In the genomic region with DNA sequence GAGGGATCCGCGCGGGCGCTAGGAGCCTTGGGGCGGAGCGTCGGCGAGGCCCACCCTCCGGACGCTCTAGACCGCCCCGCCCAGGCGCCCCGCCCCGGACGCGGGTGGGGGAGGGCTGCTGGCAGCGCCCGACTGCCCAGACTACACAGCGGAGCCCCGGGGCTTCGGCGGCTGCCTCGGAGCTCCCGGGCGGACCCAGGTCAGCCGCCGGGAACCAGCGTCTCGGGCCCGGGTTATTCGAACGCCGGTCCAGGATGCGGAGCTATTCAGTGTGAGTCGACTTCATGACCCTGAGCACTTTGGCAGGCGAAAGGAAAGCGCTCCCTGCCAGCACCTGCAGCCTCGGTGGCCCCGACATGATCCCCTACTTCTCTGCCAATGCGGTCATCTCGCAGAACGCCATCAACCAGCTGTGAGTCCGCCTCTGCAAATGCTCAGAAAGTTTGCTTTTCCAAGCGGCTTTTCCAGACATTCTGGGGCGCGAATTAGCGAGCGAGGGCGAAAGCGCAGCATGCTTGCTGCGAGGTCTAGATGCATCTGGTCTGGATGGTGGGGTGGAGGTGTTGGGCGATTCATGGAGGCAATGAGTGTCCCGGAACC, we compare ENCODE assay signal across 8 mouse cellular contexts.
DNase-seq lines count a peak whose midpoint lies in the region; ATAC-seq and TF ChIP-seq lines count a peak whose summit lies in the region.

No protein-coding gene starts in this region.

- peak overlapping the region; percentile 79 for H3K27ac ChIP-seq in hindbrain, embryonic 10.5 days
- peak overlapping the region; percentile 84 for H3K27ac ChIP-seq in lung, postnatal 0 days (ENCODE audit: low read length)

- TF ChIP-seq EP300 in lung, postnatal 0 days (IDR thresholded peaks at IDR 0.05) = no peak

- TF ChIP-seq CTCF in lung, postnatal 0 days (IDR thresholded peaks at IDR 0.05) = no peak

- WGBS in hindbrain, embryonic 10.5 days = under 1% methylated on average over 54 of the region's 54 CpGs
- WGBS in lung, postnatal 0 days = 0% methylated on average over 45 of the region's 54 CpGs

- peaks cover 21% of the 10 kb centered on the region for H3K4me1 ChIP-seq in hindbrain, embryonic 10.5 days (replicated peaks)
- H3K4me1 ChIP-seq in lung, postnatal 0 days (ENCODE audit: insufficient read depth, low read depth, low read length) = peaks cover 10% of the 10 kb centered on the region; the same call in 1 of the 2 replicates

- H3K4me3 ChIP-seq in hindbrain, embryonic 10.5 days = peak overlapping the region; percentile 70
- peak overlapping the region; percentile 86 for H3K4me3 ChIP-seq in lung, postnatal 0 days (ENCODE audit: low read depth, low read length)

- H3K36me3 ChIP-seq in hindbrain, embryonic 10.5 days = no peaks in the 10 kb centered on the region
- H3K36me3 ChIP-seq in lung, postnatal 0 days (ENCODE audit: insufficient read depth, low read length) = no peaks in the 10 kb centered on the region

- H3K4me2 ChIP-seq in lung, postnatal 0 days (replicated peaks; ENCODE audit: low read depth, low read length) = peak overlapping the region; percentile 54

- H3K9me3 ChIP-seq in hindbrain, embryonic 10.5 days = no peaks in the 10 kb centered on the region
- no peaks in the 10 kb centered on the region for H3K9me3 ChIP-seq in lung, postnatal 0 days (ENCODE audit: low read length)

- H3K9ac ChIP-seq in lung, postnatal 0 days (replicated peaks; ENCODE audit: low read depth) = peak overlapping the region; percentile 78

- ATAC-seq in frontal cortex, adult (ENCODE audit: low TSS enrichment) = peak; percentile 93
- peak; percentile 100 for ATAC-seq in lung, postnatal 0 days

- H3K27me3 ChIP-seq in hindbrain, embryonic 10.5 days (ENCODE audit: insufficient read depth, poor library complexity, severe bottlenecking) = peaks cover 13% of the 10 kb centered on the region
- H3K27me3 ChIP-seq in lung, postnatal 0 days (replicated peaks; ENCODE audit: insufficient read depth, low read length) = no peaks in the 10 kb centered on the region

- DNase-seq in Muller cell, postnatal 12 days (ENCODE audit: inconsistent ontology term) = peak; percentile 92
- peak; percentile 70 for DNase-seq in cerebellum, adult 9-10 months
- DNase-seq in hindbrain, embryonic 10.5 days (ENCODE audit: low spot score) = peak; percentile 80
- peak; percentile 78 to 87 for DNase-seq in layer of hippocampus, postnatal 10 days (ENCODE audit: low spot score in 2 of 2)
- DNase-seq in lung, postnatal 0 days (ENCODE audit: low spot score) = peak; percentile 92
- peak; percentile 76 for DNase-seq in ovary, postnatal 10 days (ENCODE audit: low spot score)
- peak; percentile 81 to 93 for DNase-seq in thymus, postnatal 10 days (ENCODE audit: low spot score in 2 of 2)

Comparison
In these comparisons a context has a peak if more than half of its experiments do, and no peak if none do; other contexts are left out.
1. Peak in every context shown above with its lines: DNase-seq, ATAC-seq, H3K4me3 ChIP-seq and H3K27ac ChIP-seq.